Mouse (Mus musculus) forebrain, embryonic 16.5 days (tissue): Measurements from ENCODE around the gene Dync2li1. TPM values are rescaled to one million over a fixed set of nuclear protein-coding genes. Genes with fewer than 3 reads are reported as not detected.

ENCODE experiments used
- ATAC-seq: fragments of 200-750 bp; cut with Nextera tagmentation; 2 replicates; pipeline ENCODE4 v1.8.0; 2017; ENCODE audit warnings: mild to moderate bottlenecking, moderate library complexity
- H3K27ac ChIP-seq: fragments of 300-500 bp; sonication (generic); 2 replicates; pipeline ENCODE4 v1.5.1; 2014; ENCODE audit warnings: low read length, control low read depth
- H3K27me3 ChIP-seq: fragments of 300-500 bp; sonication (generic); replicated peaks from 2 replicates; pipeline ENCODE4 v1.6.1; 2014; ENCODE audit warnings: low read length; ENCODE audit not compliant: control insufficient read depth, insufficient read depth
- H3K36me3 ChIP-seq: fragments of 300-500 bp; sonication (generic); 2 replicates; pipeline ENCODE4 v1.6.1; 2014; ENCODE audit not compliant: control insufficient read depth, insufficient read depth
- H3K4me1 ChIP-seq: fragments of 300-500 bp; sonication (generic); replicated peaks from 2 replicates; pipeline ENCODE4 v1.6.1; 2014; ENCODE audit warnings: low read length; ENCODE audit not compliant: control insufficient read depth, insufficient read depth
- H3K4me2 ChIP-seq: fragments of 300-500 bp; sonication (generic); 2 replicates; pipeline ENCODE4 v1.6.1; 2014; ENCODE audit warnings: mild to moderate bottlenecking, low read length, control low read depth
- H3K4me3 ChIP-seq: fragments of 300-500 bp; sonication (generic); replicated peaks from 2 replicates; pipeline ENCODE4 v1.5.1; 2014; ENCODE audit warnings: mild to moderate bottlenecking, low read length, control low read depth
- H3K9ac ChIP-seq: fragments of 300-500 bp; sonication (generic); replicated peaks from 2 replicates; pipeline ENCODE4 v1.6.1; 2014; ENCODE audit warnings: low read depth, low read length, control low read depth
- H3K9me3 ChIP-seq: fragments of 300-500 bp; sonication (generic); 2 replicates; pipeline ENCODE4 v1.6.1; 2016; ENCODE audit warnings: low read length; ENCODE audit not compliant: control insufficient read depth
- WGBS: fragments of 180-500 bp; shearing (Covaris S2); extraction: QIAGEN DNeasy Blood & Tissue Kit; methylation state at CpG from one replicate; pipeline ENCODE4 v1.1.7; 2014; 5-methylcytosine and 5-hydroxymethylcytosine counted together
- polyA plus RNA-seq: library from polyadenylated mRNA; unstranded; fragments of >200 nt; fragmentation: Nextera tagmentation; extraction: Ambion mirVana; gene quantifications from 2 replicates; pipeline ENCODE4 v1.2.1, GENCODE M21; 2015

Dync2li1 gene
- polyA plus RNA-seq, 1 experiment from 2014 or later = 33.0 TPM

GRCm38 (mm10) chr17:84606976-84607375 is 19.3 kb upstream of the Dync2li1 start:
- ATAC-seq = no peak
- no peaks in the 10 kb centered on the region for H3K9me3 ChIP-seq
- WGBS = 53% methylated on average over 13 of the region's 13 CpGs
- H3K9ac ChIP-seq = no peak overlapping the region
- H3K4me2 ChIP-seq = no peak overlapping the region
- H3K27me3 ChIP-seq = no peaks in the 10 kb centered on the region
- H3K27ac ChIP-seq = no peak overlapping the region
- no peaks in the 10 kb centered on the region for H3K36me3 ChIP-seq
- no peaks in the 10 kb centered on the region for H3K4me1 ChIP-seq
- H3K4me3 ChIP-seq = no peak overlapping the region

- no peak for ATAC-seq
- no peaks in the 10 kb centered on the region for H3K4me1 ChIP-seq
- no peaks in the 10 kb centered on the region for H3K27me3 ChIP-seq
- no peak overlapping the region for H3K27ac ChIP-seq
- no peak overlapping the region for H3K9ac ChIP-seq
- WGBS = 73% methylated on average over 5 of the region's 5 CpGs
- no peak overlapping the region for H3K4me3 ChIP-seq
- no peaks in the 10 kb centered on the region for H3K9me3 ChIP-seq
- no peaks in the 10 kb centered on the region for H3K36me3 ChIP-seq
- no peak overlapping the region for H3K4me2 ChIP-seq
Measured at GRCm38 (mm10) chr17:84607617-84608016, 18.7 kb upstream of the Dync2li1 start.

- H3K4me1 ChIP-seq = no peaks in the 10 kb centered on the region
- H3K27ac ChIP-seq = no peak overlapping the region
- WGBS = 87% methylated on average over 4 of the region's 4 CpGs
- no peaks in the 10 kb centered on the region for H3K27me3 ChIP-seq
- H3K4me2 ChIP-seq = no peak overlapping the region
- no peak overlapping the region for H3K4me3 ChIP-seq
- ATAC-seq = no peak
- H3K9ac ChIP-seq = no peak overlapping the region
- H3K9me3 ChIP-seq = no peaks in the 10 kb centered on the region
- H3K36me3 ChIP-seq = no peaks in the 10 kb centered on the region
Measured at GRCm38 (mm10) chr17:84608606-84609005, 17.7 kb upstream of the Dync2li1 start.

GRCm38 (mm10) chr17:84611500-84611899 is 14.8 kb upstream of the Dync2li1 start:
- no peaks in the 10 kb centered on the region for H3K27me3 ChIP-seq
- 87% methylated on average over 9 of the region's 9 CpGs for WGBS
- no peak for ATAC-seq

GRCm38 (mm10) chr17:84611971-84612370 is 14.3 kb upstream of the Dync2li1 start:
- no peaks in the 10 kb centered on the region for H3K27me3 ChIP-seq
- no peak overlapping the region for H3K4me2 ChIP-seq
- ATAC-seq = no peak

More at GRCm38 (mm10) chr17:84611500-84611899, 14.8 kb upstream of the Dync2li1 start:
- Histone ChIP-seq H3K4me1 (no peaks in the 10 kb centered on the region), H3K9ac (no peak overlapping the region), H3K27ac (no peak overlapping the region), H3K4me3 (no peak overlapping the region), H3K36me3 (no peaks in the 10 kb centered on the region), H3K9me3 (no peaks in the 10 kb centered on the region), H3K4me2 (no peak overlapping the region)

GRCm38 (mm10) chr17:84615811-84616210 is 10.5 kb upstream of the Dync2li1 start:
- no peak for ATAC-seq
- Histone ChIP-seq H3K4me2 (no peak overlapping the region), H3K9ac (no peak overlapping the region), H3K4me1 (no peaks in the 10 kb centered on the region), H3K36me3 (no peaks in the 10 kb centered on the region), H3K9me3 (no peaks in the 10 kb centered on the region), H3K4me3 (no peak overlapping the region), H3K27me3 (no peaks in the 10 kb centered on the region), H3K27ac (no peak overlapping the region)
- WGBS = 71% methylated on average over 11 of the region's 11 CpGs

More at GRCm38 (mm10) chr17:84611971-84612370, 14.3 kb upstream of the Dync2li1 start:
- no peaks in the 10 kb centered on the region for H3K9me3 ChIP-seq
- H3K36me3 ChIP-seq = no peaks in the 10 kb centered on the region
- H3K27ac ChIP-seq = no peak overlapping the region
- H3K4me1 ChIP-seq = no peaks in the 10 kb centered on the region
- H3K9ac ChIP-seq = no peak overlapping the region
- no peak overlapping the region for H3K4me3 ChIP-seq
- WGBS = 75% methylated on average over 7 of the region's 7 CpGs

- H3K4me2 ChIP-seq = no peak overlapping the region
- no peak for ATAC-seq
- no peaks in the 10 kb centered on the region for H3K9me3 ChIP-seq
- H3K9ac ChIP-seq = no peak overlapping the region
- H3K27me3 ChIP-seq = no peaks in the 10 kb centered on the region
- no peak overlapping the region for H3K4me3 ChIP-seq
- H3K36me3 ChIP-seq = no peaks in the 10 kb centered on the region
- H3K27ac ChIP-seq = no peak overlapping the region
- WGBS = 83% methylated on average over 6 of the region's 6 CpGs
- H3K4me1 ChIP-seq = no peaks in the 10 kb centered on the region
Measured at GRCm38 (mm10) chr17:84616526-84617074, 9.7 kb upstream of the Dync2li1 start.

- ATAC-seq = no peak
- 90% methylated on average over 6 of the region's 6 CpGs for WGBS
- H3K4me3 ChIP-seq = no peak overlapping the region
- H3K4me1 ChIP-seq = no peaks in the 10 kb centered on the region
- H3K27ac ChIP-seq = no peak overlapping the region
- H3K9ac ChIP-seq = no peak overlapping the region
- no peaks in the 10 kb centered on the region for H3K27me3 ChIP-seq
- no peak overlapping the region for H3K4me2 ChIP-seq
- no peaks in the 10 kb centered on the region for H3K9me3 ChIP-seq
- H3K36me3 ChIP-seq = no peaks in the 10 kb centered on the region
Measured at GRCm38 (mm10) chr17:84617953-84618352, 8.3 kb upstream of the Dync2li1 start.

- H3K36me3 ChIP-seq = no peaks in the 10 kb centered on the region
- no peaks in the 10 kb centered on the region for H3K4me1 ChIP-seq
- no peak for ATAC-seq
- WGBS = 86% methylated on average over 7 of the region's 7 CpGs
- no peak overlapping the region for H3K27ac ChIP-seq
- no peak overlapping the region for H3K4me3 ChIP-seq
- no peaks in the 10 kb centered on the region for H3K27me3 ChIP-seq
- no peak overlapping the region for H3K4me2 ChIP-seq
- H3K9me3 ChIP-seq = no peaks in the 10 kb centered on the region
- H3K9ac ChIP-seq = no peak overlapping the region
Measured at GRCm38 (mm10) chr17:84619112-84619511, 7.2 kb upstream of the Dync2li1 start.

GRCm38 (mm10) chr17:84620076-84620475 is 6.2 kb upstream of the Dync2li1 start:
- no peak overlapping the region for H3K27ac ChIP-seq
- no peaks in the 10 kb centered on the region for H3K4me1 ChIP-seq
- H3K27me3 ChIP-seq = no peaks in the 10 kb centered on the region
- H3K4me2 ChIP-seq = no peak overlapping the region
- H3K9me3 ChIP-seq = no peaks in the 10 kb centered on the region
- WGBS = 68% methylated on average over 3 of the region's 3 CpGs
- no peak for ATAC-seq
- no peak overlapping the region for H3K9ac ChIP-seq
- H3K36me3 ChIP-seq = no peaks in the 10 kb centered on the region
- no peak overlapping the region for H3K4me3 ChIP-seq
